Comparison of ENCODE assay signal across 9 mouse cellular contexts in the genomic region with DNA sequence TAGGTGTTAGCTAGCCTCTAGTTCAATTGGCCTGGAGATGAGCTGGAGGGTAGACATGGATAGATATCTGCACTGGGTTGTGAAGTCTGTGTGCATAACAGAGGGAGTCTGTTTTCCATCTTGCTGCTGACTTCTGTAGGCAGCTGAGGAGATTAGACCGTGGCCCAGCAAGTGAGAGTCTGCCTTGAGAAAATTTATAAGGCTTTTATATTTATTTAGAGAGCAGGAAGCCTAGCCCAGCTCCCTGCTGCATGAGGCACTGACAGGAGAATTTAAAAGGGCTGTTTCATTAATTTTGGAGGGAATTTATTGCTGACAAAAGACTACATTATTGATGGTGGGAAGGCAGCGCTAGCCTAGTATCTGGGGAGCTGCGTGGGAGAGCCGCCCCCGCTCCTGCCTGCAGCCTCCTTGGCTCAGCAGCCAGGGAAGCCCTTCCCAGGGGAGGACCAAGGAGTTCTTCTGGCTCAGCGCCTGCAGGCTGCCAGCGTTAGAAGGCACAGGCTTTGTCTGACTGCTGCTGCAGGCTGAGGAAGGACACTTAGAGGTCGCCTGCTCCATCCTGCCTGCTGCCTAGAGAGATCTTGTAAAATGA.
DNase-seq lines count a peak whose midpoint lies in the region; ATAC-seq and TF ChIP-seq lines count a peak whose summit lies in the region.
"Had no signal": no experiment of that assay in that cellular context is flagged by ENCODE, and none has a peak within 500 bp of the region (broad histone marks: within the 10 kb centered on the region; RNA-seq: fewer than 3 reads in every experiment).

No protein-coding gene starts in this region.

- peak overlapping the region; percentile 27; the same call in 1 of the 2 replicates for H3K4me2 ChIP-seq in lung, embryonic 14.5 days
- H3K4me2 ChIP-seq in lung, postnatal 0 days (replicated peaks; ENCODE audit: low read depth, low read length) = no peak overlapping the region
- peak overlapping the region; percentile 35 for H3K4me2 ChIP-seq in neural tube, embryonic 13.5 days
- H3K4me2 ChIP-seq: heart, embryonic 15.5 days had no signal

- ATAC-seq in lung, embryonic 14.5 days (ENCODE audit: insufficient read depth) = peak; percentile 70; the same call in 1 of the 2 replicates
- no peak for ATAC-seq in lung, postnatal 0 days
- peak; percentile 97 for ATAC-seq in neural tube, embryonic 13.5 days (ENCODE audit: low read depth)

- intact Hi-C loops in heart, postnatal 14 days (cut with DNase I) = no loop called here
- intact Hi-C loops in left cerebral cortex, adult 2 months (cut with DNase I) = no loop called here

- DNase-seq in lung, embryonic 14.5 days = peak; percentile 63
- DNase-seq in lung, postnatal 0 days (ENCODE audit: low spot score) = no peak
- DNase-seq in embryo, embryonic 11 days = peak; percentile 71
- DNase-seq in heart, postnatal 14 days = peak; percentile 1 to 3
- peak; percentile 80 to 81 for DNase-seq in left cerebral cortex, adult 2 months (ENCODE audit: extremely low spot score in 1 of 2, low spot score in 2 of 2)
- peak; percentile 11 for DNase-seq in urinary bladder, postnatal 10 days (ENCODE audit: low spot score)
- DNase-seq in spleen, postnatal 36 days (ENCODE audit: low spot score in 2 of 2) = no peak

- H3K27me3 ChIP-seq in lung, embryonic 14.5 days (ENCODE audit: insufficient read depth, low read length) = no peaks in the 10 kb centered on the region
- H3K27me3 ChIP-seq in lung, postnatal 0 days (replicated peaks; ENCODE audit: insufficient read depth, low read length) = no peaks in the 10 kb centered on the region
- H3K27me3 ChIP-seq in neural tube, embryonic 13.5 days = no peaks in the 10 kb centered on the region
- H3K27me3 ChIP-seq: heart, embryonic 15.5 days had no signal

- no peak overlapping the region for H3K27ac ChIP-seq in lung, embryonic 14.5 days (ENCODE audit: low read depth)
- H3K27ac ChIP-seq in lung, postnatal 0 days (ENCODE audit: low read length) = no peak overlapping the region
- H3K27ac ChIP-seq in left cerebral cortex, adult 2 months = peak overlapping the region; percentile 45
- H3K27ac ChIP-seq in neural tube, embryonic 13.5 days (replicated peaks) = peak overlapping the region; percentile 86
- H3K27ac ChIP-seq: heart, embryonic 15.5 days had no signal

- no peak overlapping the region for H3K9ac ChIP-seq in lung, embryonic 14.5 days
- H3K9ac ChIP-seq in lung, postnatal 0 days (replicated peaks; ENCODE audit: low read depth) = no peak overlapping the region
- H3K9ac ChIP-seq in neural tube, embryonic 13.5 days = peak overlapping the region; percentile 48
- H3K9ac ChIP-seq: heart, embryonic 15.5 days had no signal

- H3K9me3 ChIP-seq in lung, embryonic 14.5 days (ENCODE audit: low read depth, low read length) = no peaks in the 10 kb centered on the region
- H3K9me3 ChIP-seq in lung, postnatal 0 days (ENCODE audit: low read length) = no peaks in the 10 kb centered on the region
- no peaks in the 10 kb centered on the region for H3K9me3 ChIP-seq in neural tube, embryonic 13.5 days
- H3K9me3 ChIP-seq: heart, embryonic 15.5 days had no signal

- no peak for TF ChIP-seq EP300 in lung, postnatal 0 days (IDR thresholded peaks at IDR 0.05)

- H3K4me3 ChIP-seq in lung, embryonic 14.5 days (ENCODE audit: low read depth, low read length) = no peak overlapping the region
- no peak overlapping the region for H3K4me3 ChIP-seq in lung, postnatal 0 days (ENCODE audit: low read depth, low read length)
- peak overlapping the region; percentile 14; the same call in 1 of the 2 replicates for H3K4me3 ChIP-seq in left cerebral cortex, adult 2 months
- no peak overlapping the region for H3K4me3 ChIP-seq in neural tube, embryonic 13.5 days
- H3K4me3 ChIP-seq: heart, embryonic 15.5 days had no signal

- 18% methylated on average over 8 of the region's 8 CpGs for WGBS in lung, embryonic 14.5 days
- 42% methylated on average over 8 of the region's 8 CpGs for WGBS in lung, postnatal 0 days
- WGBS in neural tube, embryonic 13.5 days = 13% methylated on average over 8 of the region's 8 CpGs

- no peak for TF ChIP-seq CTCF in lung, embryonic 14.5 days (IDR thresholded peaks at IDR 0.05; ENCODE audit: low read depth)
- TF ChIP-seq CTCF in lung, postnatal 0 days (IDR thresholded peaks at IDR 0.05) = no peak
- TF ChIP-seq CTCF in left cerebral cortex, adult 2 months (IDR thresholded peaks at IDR 0.05) = no peak

- no peaks in the 10 kb centered on the region for H3K4me1 ChIP-seq in lung, embryonic 14.5 days (ENCODE audit: insufficient read depth)
- H3K4me1 ChIP-seq in lung, postnatal 0 days (ENCODE audit: insufficient read depth, low read depth, low read length) = no peaks in the 10 kb centered on the region
- peaks cover 18% of the 10 kb centered on the region for H3K4me1 ChIP-seq in neural tube, embryonic 13.5 days (replicated peaks)
- H3K4me1 ChIP-seq: heart, embryonic 15.5 days had no signal

- H3K36me3 ChIP-seq in lung, embryonic 14.5 days (ENCODE audit: insufficient read depth) = no peaks in the 10 kb centered on the region
- H3K36me3 ChIP-seq in lung, postnatal 0 days (ENCODE audit: insufficient read depth, low read length) = no peaks in the 10 kb centered on the region
- H3K36me3 ChIP-seq in neural tube, embryonic 13.5 days = no peaks in the 10 kb centered on the region
- H3K36me3 ChIP-seq: heart, embryonic 15.5 days had no signal

Comparison
In these comparisons a context has a peak if more than half of its experiments do, and no peak if none do; other contexts are left out.
1. DNase-seq: peak in lung, embryonic 14.5 days (single experiment), embryo, embryonic 11 days (single experiment), heart, postnatal 14 days (2 of 2), left cerebral cortex, adult 2 months (2 of 2) and urinary bladder, postnatal 10 days (single experiment); none in lung, postnatal 0 days (single experiment) and spleen, postnatal 36 days (0 of 2).
2. H3K27ac ChIP-seq: peak in left cerebral cortex, adult 2 months (single experiment) and neural tube, embryonic 13.5 days (single experiment); none in lung, embryonic 14.5 days (single experiment) and lung, postnatal 0 days (single experiment).